Mouse (Mus musculus): ENCODE measurements around the gene Olfr631. TPM values are rescaled to one million over a fixed set of nuclear protein-coding genes. Genes with fewer than 3 reads are reported as not detected.
"Not testable (repeated sequence)": the region's sequence is repeated elsewhere in the genome, so short reads cannot be mapped to it uniquely, and the experiment has no call there.

The Olfr631 gene
- total RNA-seq (2017) = not detected in 2 replicates

- ATAC-seq (replicated peaks; ENCODE audit: low read depth, poor library complexity, severe bottlenecking) = no peak
Observed at GRCm38 (mm10) chr7:103928525-103928924, at the start of gene Olfr631. Olfr631 (plus strand) TSS chr7:103928825.

GRCm38 (mm10) chr7:103886152-103886551 lies 42.5 kb upstream of the Olfr631 start, which contains the start of gene Olfr66:
Olfr66 (minus strand) TSS chr7:103886252.
- ATAC-seq (replicated peaks; ENCODE audit: low read depth, poor library complexity, severe bottlenecking) = no peak

- ATAC-seq (replicated peaks; ENCODE audit: low read depth, poor library complexity, severe bottlenecking) = no peak
Observed at GRCm38 (mm10) chr7:103894385-103894784, 34.2 kb upstream of the Olfr631 start, which contains the start of gene Olfr64. Olfr64 (minus strand) TSS chr7:103894485.

GRCm38 (mm10) chr7:103903187-103903586 lies 25.4 kb upstream of the Olfr631 start, which contains the start of gene Olfr65:
Olfr65 (plus strand) TSS chr7:103903487.
- ATAC-seq (replicated peaks; ENCODE audit: low read depth, poor library complexity, severe bottlenecking) = no peak

- peak; percentile 82 for ATAC-seq (replicated peaks; ENCODE audit: low read depth, poor library complexity, severe bottlenecking)
Observed at GRCm38 (mm10) chr7:103910047-103910446, 18.6 kb upstream of the Olfr631 start.

GRCm38 (mm10) chr7:103912969-103913511 lies 15.6 kb upstream of the Olfr631 start:
- ATAC-seq (replicated peaks; ENCODE audit: low read depth, poor library complexity, severe bottlenecking) = peak; percentile 67

- peak; percentile 40 for ATAC-seq (replicated peaks; ENCODE audit: low read depth, poor library complexity, severe bottlenecking)
Observed at GRCm38 (mm10) chr7:103915338-103915737, 13.3 kb upstream of the Olfr631 start.

- no peak for ATAC-seq (replicated peaks; ENCODE audit: low read depth, poor library complexity, severe bottlenecking)
Observed at GRCm38 (mm10) chr7:103934264-103934663, 5.6 kb downstream of the Olfr631 start, which contains the start of gene Olfr632. Olfr632 (plus strand) TSS chr7:103934347.

GRCm38 (mm10) chr7:103942730-103943129 lies 14.1 kb downstream of the Olfr631 start:
- ATAC-seq (replicated peaks; ENCODE audit: low read depth, poor library complexity, severe bottlenecking) = peak; percentile 99

GRCm38 (mm10) chr7:103944137-103944536 lies 15.5 kb downstream of the Olfr631 start, which contains the start of gene Olfr633:
Olfr633 (plus strand) TSS chr7:103944437.
- no peak for ATAC-seq (replicated peaks; ENCODE audit: low read depth, poor library complexity, severe bottlenecking)

GRCm38 (mm10) chr7:103966873-103967272 lies 38.2 kb downstream of the Olfr631 start:
- ATAC-seq (replicated peaks; ENCODE audit: low read depth, poor library complexity, severe bottlenecking) = not testable (repeated sequence)

GRCm38 (mm10) chr7:103970852-103971251 lies 42.2 kb downstream of the Olfr631 start, which contains the start of gene Olfr635:
Olfr635 (plus strand) TSS chr7:103971152.
- ATAC-seq (replicated peaks; ENCODE audit: low read depth, poor library complexity, severe bottlenecking) = no peak

GRCm38 (mm10) chr7:103971782-103972181 lies 43.2 kb downstream of the Olfr631 start:
- ATAC-seq (replicated peaks; ENCODE audit: low read depth, poor library complexity, severe bottlenecking) = peak; percentile 42; the same call in 1 of the 2 replicates

Other genes with a start within 250 kb of the Olfr631 start
- not detected in 2 replicates for gene Olfr625-ps1, start 246.1 kb upstream of the Olfr631 start, total RNA-seq (2017)
- not detected in 2 replicates for gene Olfr243, start 214.2 kb upstream of the Olfr631 start, total RNA-seq (2017)
- gene Olfr628, start 198.5 kb upstream of the Olfr631 start, total RNA-seq (2017) = not detected in 2 replicates
- gene Olfr629, start 183.9 kb upstream of the Olfr631 start, total RNA-seq (2017) = not detected in 2 replicates
- not detected in 2 replicates for gene Olfr630, start 171.5 kb upstream of the Olfr631 start, total RNA-seq (2017)
- gene Olfr69, start 157.2 kb upstream of the Olfr631 start, total RNA-seq (2017) = not detected in 2 replicates
- not detected in 2 replicates for gene Olfr68, start 149.1 kb upstream of the Olfr631 start, total RNA-seq (2017)
- not detected in 2 replicates for gene Olfr67, start 137.0 kb upstream of the Olfr631 start, total RNA-seq (2017)
- 13.0 and 18.6 TPM in 2 replicates for gene Hbb-bt, start 114.8 kb upstream of the Olfr631 start, total RNA-seq (2017)
- gene Hbb-bs, start 100.7 kb upstream of the Olfr631 start, total RNA-seq (2017) = 16.6 and 33.2 TPM in 2 replicates
- gene Hbb-bh2, start 88.3 kb upstream of the Olfr631 start, total RNA-seq (2017) = not detected in 2 replicates
- gene Hbb-bh1, start 85.7 kb upstream of the Olfr631 start, total RNA-seq (2017) = not detected in 2 replicates
- 2.9 TPM in 1 of 2 replicates, not detected in the other for gene Hbb-y, start 75.6 kb upstream of the Olfr631 start, total RNA-seq (2017)
- not detected in 2 replicates for gene Olfr66, start 42.6 kb upstream of the Olfr631 start, total RNA-seq (2017)
- not detected in 2 replicates for gene Olfr64, start 34.3 kb upstream of the Olfr631 start, total RNA-seq (2017)
- not detected in 2 replicates for gene Olfr65, start 25.3 kb upstream of the Olfr631 start, total RNA-seq (2017)
- gene Olfr632, start 5.5 kb downstream of the Olfr631 start, total RNA-seq (2017) = not detected in 2 replicates
- gene Olfr633, start 15.6 kb downstream of the Olfr631 start, total RNA-seq (2017) = not detected in 2 replicates
- gene Olfr635, start 42.3 kb downstream of the Olfr631 start, total RNA-seq (2017) = not detected in 2 replicates
- gene Olfr638, start 69.9 kb downstream of the Olfr631 start, total RNA-seq (2017) = not detected in 2 replicates
- gene Olfr639, start 88.5 kb downstream of the Olfr631 start, total RNA-seq (2017) = not detected in 2 replicates
- not detected in 2 replicates for gene Olfr640, start 96.7 kb downstream of the Olfr631 start, total RNA-seq (2017)
- not detected in 2 replicates for gene Olfr641, start 106.6 kb downstream of the Olfr631 start, total RNA-seq (2017)
- not detected in 2 replicates for gene Olfr642, start 123.8 kb downstream of the Olfr631 start, total RNA-seq (2017)
- gene 4930516K23Rik, start 132.6 kb downstream of the Olfr631 start, total RNA-seq (2017) = not detected in 2 replicates
- gene Olfr644, start 143.0 kb downstream of the Olfr631 start, total RNA-seq (2017) = not detected in 2 replicates
- not detected in 2 replicates for gene Olfr645, start 156.6 kb downstream of the Olfr631 start, total RNA-seq (2017)
- gene Olfr646, start 176.0 kb downstream of the Olfr631 start, total RNA-seq (2017) = not detected in 2 replicates
- not detected in 2 replicates for gene Ubqln5, start 201.0 kb downstream of the Olfr631 start, total RNA-seq (2017)
- gene Olfr643, start 208.6 kb downstream of the Olfr631 start, total RNA-seq (2017) = not detected in 2 replicates
- gene Ubqln3, start 214.5 kb downstream of the Olfr631 start, total RNA-seq (2017) = not detected in 2 replicates
- gene Ubqlnl, start 221.7 kb downstream of the Olfr631 start, total RNA-seq (2017) = 0.05 TPM in 1 of 2 replicates, not detected in the other
- gene Olfm5, start 236.0 kb downstream of the Olfr631 start, total RNA-seq (2017) = not detected in 2 replicates

Data from common myeloid progenitor, adult 5-6 weeks (primary cell).